Mouse (Mus musculus) liver, adult 2 months (tissue): ENCODE measurements around the gene Edf1.

ENCODE experiments used
- CTCF ChIP-seq: fragments of 200-500 bp; IDR thresholded peaks from 2 replicates; pipeline ENCODE4 v1.5.1; 2011; ENCODE audit warnings: low read depth, low read length, control low read depth
- POLR2A ChIP-seq: fragments of 200-500 bp; IDR thresholded peaks from 2 replicates; pipeline ENCODE4 v1.6.1; 2011; ENCODE audit warnings: low read length, control low read depth; ENCODE audit not compliant: insufficient read depth; ENCODE audit errors: extremely low read depth

- TF ChIP-seq CTCF (no peak), POLR2A (no peak)
These were observed 1.1 kb downstream of the Edf1 start for GRCm38 (mm10) chr2:25558774-25559173.
